Mouse (Mus musculus) liver, embryonic 14.5 days (tissue): ENCODE results near the gene Glg1. TPM values are rescaled to one million over a fixed set of nuclear protein-coding genes. Genes with fewer than 3 reads are reported as not detected.

ENCODE experiments used
- ATAC-seq: fragments of 200-750 bp; cut with Nextera tagmentation; 2 replicates; pipeline ENCODE4 v1.8.0; 2017; ENCODE audit warnings: moderate number of reproducible peaks, mild to moderate bottlenecking, moderate library complexity; ENCODE audit not compliant: insufficient read depth
- DNase-seq, 3 experiments: peaks; one replicate each; pipeline ENCODE4 v3.0.0-alpha.2; 2012 to 2013; ENCODE audit warnings: low read depth in 3 of 3, low spot score in 3 of 3
- H3K27ac ChIP-seq: fragments of 300-500 bp; sonication (generic); 2 replicates; pipeline ENCODE4 v1.5.1; 2014; ENCODE audit warnings: moderate library complexity, mild to moderate bottlenecking, control low read depth, inconsistent platforms
- H3K27me3 ChIP-seq: fragments of 300-500 bp; sonication (generic); 2 replicates; pipeline ENCODE4 v1.6.1; 2014; ENCODE audit warnings: mild to moderate bottlenecking, low read length, moderate library complexity; ENCODE audit not compliant: control insufficient read depth, insufficient read depth
- H3K36me3 ChIP-seq: fragments of 300-500 bp; sonication (generic); replicated peaks from 2 replicates; pipeline ENCODE4 v1.6.1; 2014; ENCODE audit warnings: low read depth; ENCODE audit not compliant: control insufficient read depth, insufficient read depth
- H3K4me1 ChIP-seq, 2 experiments: fragments of 200-500 bp in 1 of 2; fragments of 300-500 bp in 1 of 2; sonication (generic) in 1 of 2; replicated peaks; 2 replicates each; pipeline ENCODE4 v1.6.1; 2012 to 2014; ENCODE audit warnings: antibody characterized with exemption in 1 of 2, inconsistent platforms in 1 of 2, low read length in 1 of 2; ENCODE audit not compliant: control insufficient read depth in 2 of 2, insufficient read depth in 2 of 2
- H3K4me2 ChIP-seq: fragments of 300-500 bp; sonication (generic); 2 replicates; pipeline ENCODE4 v1.6.1; 2014; ENCODE audit warnings: low read depth, mild to moderate bottlenecking, control low read depth, moderate library complexity
- H3K4me3 ChIP-seq, 2 experiments: fragments of 200-500 bp in 1 of 2; fragments of 300-500 bp in 1 of 2; sonication (generic) in 1 of 2; 2 replicates each; pipeline ENCODE4 v1.5.1; 2012 to 2014; ENCODE audit warnings: low read depth in 2 of 2, low read length in 2 of 2, mild to moderate bottlenecking in 2 of 2, control low read depth in 1 of 2, inconsistent platforms in 1 of 2, moderate library complexity in 1 of 2; ENCODE audit not compliant: insufficient read depth in 1 of 2
- H3K9ac ChIP-seq: fragments of 300-500 bp; sonication (generic); replicated peaks from 2 replicates; pipeline ENCODE4 v1.6.1; 2014; ENCODE audit warnings: mild to moderate bottlenecking, control low read depth, moderate library complexity
- H3K9me3 ChIP-seq: fragments of 300-500 bp; sonication (generic); 2 replicates; pipeline ENCODE4 v1.6.1; 2016; ENCODE audit warnings: low read length, mixed read lengths; ENCODE audit not compliant: control insufficient read depth
- CTCF ChIP-seq: IDR thresholded peaks from 2 replicates; pipeline ENCODE4 v1.5.1; 2016; ENCODE audit warnings: antibody characterized with exemption, low read depth, control low read depth
- EP300 ChIP-seq: IDR thresholded peaks from 2 replicates; pipeline ENCODE4 v1.6.1; 2016; ENCODE audit warnings: antibody characterized with exemption, low read depth
- WGBS: fragments of 180-500 bp; shearing (Covaris S2); extraction: QIAGEN DNeasy Blood & Tissue Kit; methylation state at CpG from one replicate; pipeline ENCODE4 v1.1.7; 2014; ENCODE audit not compliant: insufficient replicate concordance; 5-methylcytosine and 5-hydroxymethylcytosine counted together
- polyA plus RNA-seq, 2 experiments: library from polyadenylated mRNA; depleted of rRNA in 1 of 2; stranded (reverse) in 1 of 2; unstranded in 1 of 2; fragments of >200 nt; fragmentation: Nextera tagmentation in 1 of 2; extraction: Ambion mirVana in 1 of 2; gene quantifications; 2 replicates each; pipeline versions ENCODE4 v1.2.1 to v1.2.3; 2012 to 2014

Glg1 gene
- polyA plus RNA-seq, 2 experiments: 6.4 to 15.3 TPM

- no peak for ATAC-seq
- Histone ChIP-seq H3K4me1 (peaks cover 0 to 10% of the 10 kb centered on the region in 2 experiments; a peak in 3 of 4 replicates), H3K36me3 (no peaks in the 10 kb centered on the region), H3K9me3 (no peaks in the 10 kb centered on the region), H3K27me3 (no peaks in the 10 kb centered on the region), H3K4me3 (no peak overlapping the region), H3K9ac (no peak overlapping the region), H3K27ac (no peak overlapping the region), H3K4me2 (no peak overlapping the region)
- TF ChIP-seq CTCF (no peak), EP300 (no peak)
- WGBS: 68% methylated on average over 2 of the region's 2 CpGs
- no peak for DNase-seq
Measured at GRCm38 (mm10) chr8:111264693-111265220, 5.7 kb upstream of the Glg1 start.

- peak; percentile 73 for TF ChIP-seq EP300
- no peak for TF ChIP-seq CTCF
- 10% methylated on average over 4 of the region's 4 CpGs for WGBS
- Histone ChIP-seq H3K4me2 (no peak overlapping the region), H3K4me3 (no peak overlapping the region), H3K27ac (no peak overlapping the region), H3K9ac (no peak overlapping the region), H3K27me3 (no peaks in the 10 kb centered on the region), H3K4me1 (peaks cover 6 to 19% of the 10 kb centered on the region in 2 experiments), H3K9me3 (no peaks in the 10 kb centered on the region), H3K36me3 (no peaks in the 10 kb centered on the region)
- ATAC-seq: no peak
- peak; percentile 37 to 55 (median 54) for DNase-seq
Measured at GRCm38 (mm10) chr8:111261981-111262381, 3.0 kb upstream of the Glg1 start.

- Histone ChIP-seq H3K4me1 (peaks cover 6 to 19% of the 10 kb centered on the region in 2 experiments), H3K27ac (no peak overlapping the region), H3K4me2 (peak overlapping the region; percentile 89), H3K4me3 (no peak overlapping the region), H3K9ac (no peak overlapping the region), H3K9me3 (no peaks in the 10 kb centered on the region), H3K27me3 (no peaks in the 10 kb centered on the region), H3K36me3 (no peaks in the 10 kb centered on the region)
- no peak for ATAC-seq
- 79% methylated on average over 5 of the region's 5 CpGs for WGBS
- TF ChIP-seq CTCF: no peak
- no peak for TF ChIP-seq EP300
- DNase-seq: no peak
Measured at GRCm38 (mm10) chr8:111260251-111260650, 1.2 kb upstream of the Glg1 start.

- Histone ChIP-seq H3K36me3 (no peaks in the 10 kb centered on the region), H3K4me1 (peaks cover 6 to 19% of the 10 kb centered on the region in 2 experiments), H3K9ac (peak overlapping the region; percentile 81), H3K27me3 (no peaks in the 10 kb centered on the region), H3K4me3 (peak overlapping the region; percentile 72 to 80), H3K9me3 (no peaks in the 10 kb centered on the region), H3K4me2 (peak overlapping the region; percentile 89), H3K27ac (peak overlapping the region; percentile 78; the same call in 1 of the 2 replicates)
- no peak for DNase-seq
- TF ChIP-seq EP300 (no peak), CTCF (no peak)
- WGBS: 9% methylated on average over 13 of the region's 13 CpGs
- peak; percentile 7; the same call in 1 of the 2 replicates for ATAC-seq
Measured at GRCm38 (mm10) chr8:111259408-111259741, 359 bp upstream of the Glg1 start.

- Histone ChIP-seq H3K27me3 (no peaks in the 10 kb centered on the region), H3K4me2 (peak overlapping the region; percentile 89), H3K9me3 (no peaks in the 10 kb centered on the region), H3K9ac (peak overlapping the region; percentile 81), H3K36me3 (no peaks in the 10 kb centered on the region), H3K4me1 (peaks cover 6 to 19% of the 10 kb centered on the region in 2 experiments), H3K27ac (peak overlapping the region; percentile 78), H3K4me3 (peak overlapping the region; percentile 72 to 86)
- no peak for TF ChIP-seq EP300
- no peak for TF ChIP-seq CTCF
- DNase-seq (no peak), ATAC-seq (peak; percentile 49)
- 2% methylated on average over 26 of the region's 26 CpGs for WGBS
Measured at GRCm38 (mm10) chr8:111258010-111258630, 896 bp downstream of the Glg1 start.
